Mouse (Mus musculus): Measurements from ENCODE around the gene Mfsd13b. TPM values are rescaled to one million over a fixed set of nuclear protein-coding genes. Genes with fewer than 3 reads are reported as not detected.
"Not testable (repeated sequence)": the region's sequence is repeated elsewhere in the genome, so short reads cannot be mapped to it uniquely, and the experiment has no call there.

The Mfsd13b gene
- total RNA-seq (2021), result not detected
- long read RNA-seq, experiment 1, partial matches to known transcripts, result 0 of 1 reads
- long read RNA-seq, experiment 1, other reads (novel, unspliced or antisense), result 1 of 1 reads
- long read RNA-seq, experiment 2, result 0 reads

DNA sequence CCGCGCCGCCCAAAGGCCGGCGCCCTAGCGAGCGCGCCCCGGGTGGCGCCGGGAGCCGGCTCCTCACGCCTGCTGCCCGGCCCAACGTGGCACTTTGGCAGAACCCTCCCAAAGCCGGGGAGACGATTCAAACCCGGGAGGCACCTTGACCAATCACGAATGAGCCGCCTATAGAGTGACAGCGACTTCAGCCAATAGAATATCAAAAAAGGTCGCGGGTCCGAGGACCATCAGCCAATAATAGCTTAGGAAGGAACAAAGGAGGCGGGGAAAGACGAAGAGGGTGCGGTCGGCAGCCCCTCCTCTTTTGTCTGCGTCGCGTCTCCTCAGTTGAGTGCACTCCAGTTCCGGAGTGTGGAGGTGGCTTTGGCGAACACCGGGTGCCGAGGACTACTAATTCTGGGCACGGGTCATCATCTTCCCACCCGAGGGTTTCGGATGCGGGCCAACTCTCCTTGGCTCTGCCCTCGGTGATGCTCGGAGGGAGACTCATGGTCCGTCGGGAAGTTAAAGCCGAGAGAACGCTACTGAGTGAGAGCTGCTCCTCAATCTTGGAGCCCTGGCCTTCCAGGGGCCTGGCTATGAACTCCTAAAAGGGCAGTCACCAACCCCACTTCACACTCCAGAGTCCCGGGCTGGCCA, at the start of gene Mfsd13b, which contains the start of gene Cdr2:
Mfsd13b (plus strand) TSS at position 310 of the 642 bp plus-strand sequence.
Cdr2 (minus strand) TSS at position 113 of the 642 bp plus-strand sequence.
- peak; percentile 90 to 96 for DNase-seq (ENCODE audit: low spot score in 2 of 2)

DNA sequence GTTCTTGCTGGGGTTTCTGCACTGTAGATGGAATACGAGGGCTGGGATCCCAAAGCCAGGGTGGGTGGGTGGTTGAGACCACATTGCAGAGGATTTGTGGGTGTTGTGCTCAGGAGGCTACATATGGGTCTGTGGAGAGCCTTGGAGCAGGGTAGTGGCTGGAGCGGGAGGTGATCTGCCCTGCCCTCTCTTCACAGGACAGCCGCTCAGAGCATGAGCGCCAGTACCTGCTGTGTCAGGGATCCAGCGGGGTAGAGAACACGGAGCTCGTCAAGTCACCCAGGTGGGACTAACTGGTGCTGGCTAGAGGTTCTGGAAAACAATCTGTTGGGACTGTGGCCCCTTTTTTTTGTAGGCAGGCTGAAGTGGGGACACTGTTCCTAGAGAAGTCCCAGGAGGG, 49.2 kb upstream of the Mfsd13b start:
- DNase-seq (ENCODE audit: low spot score in 2 of 2), result no peak

DNA sequence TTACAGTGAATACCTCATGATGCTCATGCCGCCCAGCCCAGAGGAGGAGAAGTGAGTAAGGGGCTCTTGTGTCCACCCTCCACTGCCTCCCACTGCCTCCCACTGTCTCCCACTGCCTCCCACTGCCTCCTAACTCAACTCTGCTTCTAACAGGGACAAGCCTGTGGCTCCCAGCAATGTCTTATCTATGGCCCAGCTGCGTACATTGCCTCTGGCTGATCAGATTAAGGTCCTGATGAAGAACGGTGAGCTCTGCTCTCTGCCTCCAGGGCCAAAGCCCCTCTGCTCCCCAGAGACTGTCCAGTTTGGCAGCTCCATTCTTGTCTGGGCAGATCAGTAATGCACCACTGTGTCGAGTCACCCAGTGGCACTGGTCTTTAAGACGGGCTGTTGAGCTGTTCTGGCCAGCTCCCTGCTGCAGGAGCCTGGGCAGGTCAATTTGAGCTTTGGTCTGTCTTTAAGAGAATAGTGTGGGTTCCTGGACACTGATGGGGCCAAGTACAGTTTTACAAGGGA, 48.6 kb upstream of the Mfsd13b start:
- DNase-seq (ENCODE audit: low spot score in 2 of 2), result no peak

DNA sequence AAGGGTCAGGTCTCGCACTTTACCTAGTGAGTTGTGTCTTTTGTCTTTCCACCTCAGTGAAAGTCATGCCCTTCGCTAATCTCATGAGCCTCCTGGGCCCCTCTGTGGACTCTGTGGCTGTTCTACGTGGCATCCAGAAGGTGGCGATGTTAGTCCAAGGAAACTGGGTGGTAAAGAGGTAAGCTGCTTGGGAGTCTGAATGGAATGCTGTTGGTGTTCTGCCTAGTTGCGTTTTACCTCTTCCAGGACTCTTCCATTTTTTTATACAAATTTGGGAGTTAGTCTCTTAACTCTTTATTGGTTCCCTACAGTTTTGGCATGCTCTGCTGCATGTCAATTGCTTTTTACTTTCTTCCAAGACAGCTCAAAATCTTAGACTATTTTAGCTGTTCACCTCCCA, 47.6 kb upstream of the Mfsd13b start:
- peak; percentile 32 to 38 for DNase-seq (ENCODE audit: low spot score in 2 of 2)

DNA sequence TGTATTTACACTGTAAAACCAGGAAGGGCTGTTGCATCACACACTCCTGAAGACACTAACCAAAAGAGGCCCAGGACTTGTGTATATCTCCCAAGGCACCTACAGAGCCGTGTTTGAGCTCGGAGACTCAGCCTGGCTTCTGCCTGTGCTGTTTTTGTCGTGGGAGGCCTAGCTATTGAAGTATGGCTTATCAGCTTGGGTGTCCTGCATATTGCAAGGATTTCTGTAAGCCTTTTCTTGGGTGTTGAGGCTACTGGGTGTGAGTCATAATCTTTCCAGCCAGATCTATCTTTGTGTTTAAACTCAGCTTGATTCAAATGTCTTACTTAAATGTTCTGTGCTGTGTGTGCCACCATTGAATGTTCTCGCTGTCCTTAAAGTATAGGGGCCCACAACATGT, 45.8 kb upstream of the Mfsd13b start:
- no peak for DNase-seq (ENCODE audit: low spot score in 2 of 2)

DNA sequence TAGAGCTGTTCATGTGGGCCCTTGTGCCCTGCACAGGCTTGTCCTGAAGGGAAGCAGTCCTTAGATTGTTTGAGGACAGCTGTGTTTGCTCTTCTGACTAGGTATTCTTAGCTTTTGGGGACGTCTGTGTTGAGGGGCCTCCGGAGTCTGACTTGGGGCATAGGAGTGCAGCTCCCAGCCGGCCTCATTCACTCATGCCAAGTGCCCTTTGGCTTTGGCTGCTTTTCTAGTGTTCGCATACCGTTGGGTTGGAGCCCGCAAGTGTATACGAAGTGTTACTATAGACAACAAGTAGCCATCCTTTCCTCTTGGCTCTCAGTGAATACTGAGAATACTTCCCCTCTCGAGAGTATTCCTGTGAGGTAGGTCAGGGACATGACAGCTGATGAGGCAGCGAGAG, 44.1 kb upstream of the Mfsd13b start:
- no peak for DNase-seq (ENCODE audit: low spot score in 2 of 2)

DNA sequence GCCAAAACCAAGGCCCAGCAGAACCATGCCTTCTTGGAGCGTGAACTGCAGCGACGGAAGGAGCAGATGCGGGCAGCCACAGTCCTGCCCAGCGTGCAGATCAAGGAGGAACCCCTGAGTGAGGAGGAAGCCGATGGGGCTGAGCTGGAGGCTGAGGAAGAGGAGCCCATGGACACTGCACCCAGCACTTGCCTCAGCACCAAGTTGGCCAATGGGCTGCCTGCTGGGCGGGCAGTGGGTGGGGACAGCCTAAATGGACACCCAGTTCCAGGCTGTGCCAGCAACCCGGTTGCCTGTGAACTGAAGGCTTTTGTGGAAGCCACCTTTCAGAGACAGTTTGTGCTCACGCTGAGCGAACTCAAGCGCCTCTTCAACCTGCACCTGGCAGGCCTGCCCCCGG, 42.0 kb upstream of the Mfsd13b start:
- no peak for DNase-seq (ENCODE audit: low spot score in 2 of 2)

DNA sequence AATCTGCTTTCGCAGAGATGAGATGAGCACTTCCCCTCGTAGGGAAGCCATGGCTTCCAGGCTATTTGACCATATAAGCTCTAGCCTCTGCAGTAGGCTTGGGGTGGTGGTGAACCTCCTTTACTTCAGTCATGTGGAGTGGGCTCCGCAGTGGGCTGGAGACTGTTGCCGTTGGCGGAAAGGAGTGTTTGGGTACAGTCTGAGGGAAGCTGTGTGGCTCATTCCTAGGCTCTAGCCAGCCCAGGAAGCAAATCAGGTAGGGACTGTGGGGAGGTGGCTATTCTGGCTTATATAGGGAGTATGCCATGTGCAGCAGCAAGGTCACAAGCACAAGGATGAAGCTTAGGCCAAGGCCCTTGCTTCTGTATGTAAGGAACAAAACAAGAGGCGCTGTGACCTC, 41.1 kb upstream of the Mfsd13b start:
- DNase-seq (ENCODE audit: low spot score in 2 of 2), result no peak

DNA sequence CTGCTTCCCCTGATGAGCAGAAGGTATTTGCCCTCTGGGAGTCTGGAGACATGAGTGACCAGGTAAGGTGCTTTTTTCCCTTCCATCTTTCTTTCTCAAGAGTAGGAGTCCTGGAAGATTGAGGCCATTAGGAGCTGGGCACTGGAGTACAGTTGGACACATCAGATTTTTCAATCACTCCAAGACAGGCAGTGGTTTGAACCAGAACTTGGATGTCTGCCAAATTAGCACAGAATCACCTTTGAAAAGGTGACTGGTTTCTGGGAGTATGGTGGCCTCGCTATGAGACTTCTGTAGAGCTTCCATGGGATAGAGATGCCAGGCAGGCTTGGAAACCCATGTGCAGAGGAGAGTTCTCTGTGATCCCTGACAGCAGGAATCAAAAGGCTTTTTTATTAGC, 39.8 kb upstream of the Mfsd13b start:
- no peak for DNase-seq (ENCODE audit: low spot score in 2 of 2)

DNA sequence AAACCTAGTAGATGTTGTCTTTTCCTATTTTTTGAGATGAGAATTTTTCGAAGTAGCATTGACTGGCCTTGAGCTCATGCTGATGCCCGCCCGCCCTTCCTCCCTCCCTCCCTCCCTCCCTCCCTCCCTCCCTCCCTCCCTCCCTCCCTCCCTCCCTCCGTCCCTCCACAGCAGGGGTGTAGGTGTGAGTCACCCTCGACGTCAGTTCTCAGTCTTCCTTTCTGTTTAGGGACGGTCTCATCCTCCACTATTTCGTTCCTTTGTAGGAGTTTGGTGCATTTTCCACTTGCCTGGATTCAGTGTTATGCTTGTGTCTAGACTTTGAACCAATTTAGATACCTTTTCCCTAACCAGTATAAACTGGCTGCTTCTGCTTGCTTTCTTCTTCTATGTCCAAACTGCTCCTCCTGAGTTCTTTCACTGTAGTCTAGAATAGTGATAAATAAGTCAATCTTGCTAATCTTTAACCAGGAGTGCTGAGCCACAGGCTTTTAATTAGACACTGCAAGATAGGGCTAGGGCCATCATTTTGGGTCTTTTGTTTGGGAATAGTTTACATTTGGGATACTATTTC, 38.3 kb upstream of the Mfsd13b start:
- no peak for DNase-seq (ENCODE audit: low spot score in 2 of 2)

DNA sequence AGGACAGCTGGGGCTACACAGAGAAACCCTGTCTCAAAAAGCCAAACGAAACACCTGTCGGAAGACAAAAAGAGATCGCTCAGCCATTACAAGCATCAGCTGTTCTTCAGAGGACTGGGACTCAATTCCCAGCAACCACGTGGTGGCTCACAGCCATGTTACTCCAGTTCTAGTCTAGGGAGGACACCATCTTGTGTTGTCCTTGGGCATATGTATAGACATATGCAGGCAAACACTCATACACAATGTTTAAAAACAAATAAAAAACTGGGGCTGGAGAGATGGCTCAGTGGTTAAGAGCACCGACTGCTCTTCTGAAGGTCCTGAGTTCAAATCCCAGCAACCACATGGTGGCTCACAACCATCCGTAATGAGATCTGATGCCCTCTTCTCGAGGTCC, 28.7 kb upstream of the Mfsd13b start:
- DNase-seq (ENCODE audit: low spot score in 2 of 2), result not testable (repeated sequence)

DNA sequence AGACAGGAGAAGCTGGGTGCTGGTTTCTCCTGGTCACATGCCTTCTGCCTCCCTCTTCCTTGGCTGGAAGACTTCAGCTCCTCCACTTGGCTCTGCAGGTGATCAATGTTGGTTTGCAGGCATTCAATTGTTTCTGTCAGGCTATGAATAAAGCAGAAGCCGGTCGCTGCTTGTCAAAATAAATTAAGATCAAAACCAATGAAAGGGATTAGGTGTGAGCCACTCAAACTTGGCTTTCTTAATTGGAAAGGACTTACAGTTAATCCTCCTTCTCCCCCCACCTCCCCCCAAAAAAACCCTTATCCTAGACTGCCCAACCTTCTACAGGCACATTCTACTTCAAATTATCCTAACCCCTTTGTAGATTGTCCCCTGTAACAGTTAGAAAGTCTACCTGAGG, 22.2 kb upstream of the Mfsd13b start:
- no peak for DNase-seq (ENCODE audit: low spot score in 2 of 2)

DNA sequence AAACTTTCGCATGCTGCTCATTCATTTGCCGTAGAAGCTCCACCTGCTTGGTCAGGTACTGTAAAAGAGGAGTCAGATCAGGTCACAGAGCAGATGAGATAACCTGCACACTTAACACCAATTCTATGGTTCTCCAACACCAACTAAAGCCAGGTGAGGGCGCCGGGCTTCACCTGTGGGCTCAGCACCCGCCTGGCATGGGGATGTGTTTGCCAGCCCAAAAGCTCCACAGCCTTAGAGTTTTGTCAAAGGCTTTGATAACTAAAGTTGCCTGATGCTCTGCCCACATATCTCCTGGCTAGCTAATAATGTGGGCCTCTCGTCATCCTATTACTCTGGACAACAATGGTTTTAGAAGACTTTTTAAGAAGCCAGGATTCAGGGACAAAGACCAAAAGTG, 21.7 kb upstream of the Mfsd13b start:
- DNase-seq (ENCODE audit: low spot score in 2 of 2), result no peak

DNA sequence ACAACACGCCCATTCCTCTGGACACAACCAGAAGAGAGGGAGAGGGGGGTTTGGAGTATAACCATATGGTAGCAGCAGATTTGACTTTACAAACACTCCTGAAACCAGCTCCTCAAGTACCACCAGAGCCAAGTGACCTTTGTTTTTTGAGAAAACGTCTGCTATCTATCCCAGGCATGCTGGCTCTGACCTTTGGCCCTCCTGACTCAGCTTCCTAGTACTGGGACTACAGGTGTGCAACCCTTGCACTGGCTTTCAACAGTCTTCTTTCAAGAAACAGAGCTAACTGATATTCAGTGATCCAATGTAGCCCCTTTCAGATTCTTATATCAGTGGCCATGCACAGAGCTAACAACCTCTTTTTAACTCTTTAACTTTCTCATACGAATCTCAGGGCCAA, 20.4 kb upstream of the Mfsd13b start:
- DNase-seq (ENCODE audit: low spot score in 2 of 2), result no peak

DNA sequence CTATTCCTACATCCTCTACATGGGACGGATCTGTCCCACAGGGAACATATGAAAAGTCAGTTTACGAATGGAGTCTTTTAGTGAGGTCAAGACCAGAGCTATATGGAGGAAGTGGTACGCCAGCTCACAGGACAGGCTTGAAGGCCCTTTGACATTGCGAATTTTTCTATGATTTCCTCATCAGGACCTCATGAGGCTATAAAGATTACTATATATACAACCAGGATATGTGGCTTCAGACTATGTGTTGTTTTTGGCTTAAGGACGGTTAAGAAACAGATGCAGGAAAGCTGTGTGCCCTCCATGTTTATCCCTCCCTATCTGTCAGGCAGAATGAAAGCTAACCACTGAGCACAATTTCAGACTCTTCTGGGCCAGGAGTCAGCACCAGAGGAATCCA, 19.2 kb upstream of the Mfsd13b start:
- DNase-seq (ENCODE audit: low spot score in 2 of 2), result no peak

DNA sequence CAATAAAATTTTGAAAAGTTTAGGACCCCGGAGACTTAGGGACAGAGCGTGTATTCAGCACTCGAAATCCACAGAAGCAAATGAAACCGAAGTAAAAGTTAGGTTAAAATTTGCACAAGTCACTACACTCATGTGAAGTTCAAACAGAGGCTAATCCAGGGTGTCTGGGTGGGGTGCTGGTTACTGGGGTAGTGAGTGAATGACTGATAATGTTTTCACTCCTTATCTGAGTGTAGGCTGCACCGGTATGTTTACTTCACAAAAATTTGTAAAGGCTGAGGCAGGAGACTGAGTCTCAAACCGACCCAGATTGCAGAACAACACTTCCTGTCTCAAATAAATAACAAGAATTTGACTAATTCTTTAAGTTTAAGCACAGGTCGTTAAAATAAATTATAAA, 13.1 kb upstream of the Mfsd13b start:
- no peak for DNase-seq (ENCODE audit: low spot score in 2 of 2)

DNA sequence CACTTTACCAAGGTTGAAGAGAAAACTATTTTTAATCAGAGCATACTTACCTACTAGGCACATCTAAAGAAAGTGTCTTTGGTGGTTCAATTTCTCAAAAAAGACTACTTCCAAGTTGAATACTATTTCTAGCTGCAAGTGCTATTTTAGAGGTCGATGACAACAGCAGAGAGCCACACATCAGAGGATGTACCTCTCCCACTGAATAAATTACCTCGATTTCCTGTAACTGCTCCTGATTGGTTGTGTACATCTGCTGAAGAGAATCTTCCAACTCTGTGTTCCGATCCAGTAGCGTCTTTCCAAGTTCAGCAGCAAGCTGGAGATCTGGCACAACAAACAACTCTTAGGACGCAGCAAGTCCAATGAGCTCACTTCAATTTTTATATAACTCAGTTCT, 12.2 kb upstream of the Mfsd13b start:
- DNase-seq (ENCODE audit: low spot score in 2 of 2), result no peak

DNA sequence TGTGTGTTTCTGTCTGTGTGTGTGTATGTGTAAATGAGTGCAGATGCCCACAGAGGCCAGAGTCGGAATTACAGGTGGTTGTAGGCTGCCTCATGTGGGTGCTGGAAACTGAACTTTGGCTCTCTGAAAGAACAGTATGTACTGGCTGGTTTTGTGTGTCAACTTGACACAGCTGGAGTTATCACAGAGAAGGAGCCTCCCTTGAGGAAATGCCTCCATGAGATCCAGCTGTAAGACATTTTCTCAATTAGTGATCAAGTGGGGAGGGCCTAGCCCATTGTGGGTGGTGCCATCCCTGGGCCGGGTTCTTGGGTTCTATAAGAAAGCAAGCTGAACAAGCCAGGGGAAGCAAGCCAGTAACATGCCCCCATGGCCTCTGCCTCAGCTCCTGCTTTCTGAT, 9.8 kb upstream of the Mfsd13b start:
- not testable (repeated sequence) for DNase-seq (ENCODE audit: low spot score in 2 of 2)

DNA sequence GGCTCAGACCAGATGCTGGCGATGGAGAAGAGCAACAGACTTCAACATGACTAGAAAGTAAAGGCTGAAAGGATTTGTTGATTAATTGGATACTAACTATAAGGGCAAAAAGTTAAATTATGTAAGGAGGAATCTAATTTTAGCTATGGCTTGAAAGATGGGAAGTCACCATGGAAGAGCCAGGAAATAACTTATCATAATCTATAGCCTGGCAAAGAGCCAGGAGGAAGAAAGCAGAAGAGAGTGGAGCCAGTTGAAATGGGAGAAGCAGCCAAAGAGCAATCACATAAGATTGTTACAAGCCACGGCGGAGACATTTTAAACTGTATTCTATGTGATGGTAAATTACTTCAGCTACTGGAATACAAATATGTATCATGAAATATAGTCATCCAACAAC, 8.3 kb upstream of the Mfsd13b start:
- no peak for DNase-seq (ENCODE audit: low spot score in 2 of 2)

DNA sequence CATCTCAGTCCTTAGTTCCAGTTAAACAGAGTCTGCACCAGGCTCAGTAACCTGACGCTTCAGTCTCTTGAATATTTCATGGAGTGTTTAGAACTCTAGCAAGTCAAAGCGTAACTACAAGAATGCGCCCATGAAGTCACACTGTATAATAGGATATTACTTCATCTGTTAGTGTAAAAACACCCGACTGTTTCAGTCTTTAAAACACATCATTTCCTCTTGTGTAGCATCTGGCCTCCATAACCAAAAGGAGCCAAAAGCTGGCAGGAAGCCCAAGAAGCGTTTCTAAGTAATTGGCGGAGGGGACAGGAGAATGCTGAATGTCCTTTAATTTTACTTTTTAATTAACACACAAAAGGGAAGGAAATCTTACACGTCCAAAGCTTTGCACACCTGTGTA, 5.2 kb upstream of the Mfsd13b start:
- DNase-seq (ENCODE audit: low spot score in 2 of 2), result no peak

DNA sequence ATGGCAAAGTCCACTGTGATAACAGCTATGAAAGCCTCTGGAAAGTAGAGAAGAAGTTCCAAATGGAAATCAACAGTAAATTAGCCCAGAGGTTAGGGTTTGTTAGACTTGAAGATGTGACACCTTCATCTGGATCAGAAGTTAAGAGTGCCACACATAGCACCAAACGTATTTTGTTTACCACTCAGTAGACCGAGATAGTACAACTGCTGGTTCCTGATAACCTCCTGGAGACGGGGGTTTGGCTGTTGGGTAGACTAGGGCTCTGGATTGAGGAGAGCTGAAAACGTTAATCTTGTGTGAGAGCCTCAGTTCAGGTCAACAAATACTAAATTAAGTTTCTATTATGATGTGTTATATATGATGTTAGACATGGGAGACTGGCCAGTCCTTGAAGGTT, 2.3 kb upstream of the Mfsd13b start:
- DNase-seq (ENCODE audit: low spot score in 2 of 2), result no peak

Measured in adrenal gland, adult 18-20 months (tissue).